Mouse (Mus musculus): Measurements from ENCODE around the gene Golga3.

Golga3 gene

DNA sequence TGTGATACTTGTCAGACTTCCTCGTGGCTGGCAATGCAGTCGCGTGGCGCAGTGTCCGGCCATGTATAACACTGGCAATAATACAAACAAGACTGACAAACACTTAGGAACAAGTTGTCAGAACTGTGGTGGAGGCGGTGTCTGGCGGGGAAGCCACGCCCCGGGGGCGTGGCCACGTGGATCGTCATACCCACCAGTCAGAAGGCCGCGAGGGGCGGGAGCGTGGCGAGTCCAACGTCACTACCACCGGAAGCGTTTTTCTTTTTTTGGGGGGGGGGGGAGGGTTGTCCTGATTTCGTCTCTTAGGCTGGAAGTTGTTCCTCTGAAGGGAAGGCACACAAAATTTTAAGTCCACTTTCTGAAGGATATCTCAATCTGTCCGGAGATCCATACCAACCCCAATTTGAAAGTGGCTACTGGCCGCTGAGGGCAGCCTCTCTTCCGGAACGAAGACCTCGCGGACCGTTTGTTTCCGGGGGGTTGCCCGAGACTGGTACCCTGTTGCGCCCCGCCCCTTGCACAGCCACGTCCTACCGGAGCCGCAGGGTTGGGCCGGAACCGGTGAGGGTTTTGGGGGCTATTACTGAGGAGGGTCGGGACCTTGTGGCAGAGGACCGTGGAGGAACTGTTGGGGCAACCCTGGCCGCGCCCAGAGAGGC lies at the start of gene Golga3:
TSS of gene Golga3 (plus strand) at position 340 of the 659 bp plus-strand sequence.
- no peaks in the 10 kb centered on the region for H3K27me3 ChIP-seq (ENCODE audit: control insufficient read depth, insufficient read depth, low read length, poor library complexity, severe bottlenecking)
- H3K36me3 ChIP-seq (ENCODE audit: control insufficient read depth, insufficient read depth, low read length, poor library complexity, severe bottlenecking): 0 out of 2 replicates have a peak, but pooled peaks cover 3% of the 10 kb centered on the region
- DNase-seq (ENCODE audit: low read depth, low spot score): peak; percentile 97

DNA sequence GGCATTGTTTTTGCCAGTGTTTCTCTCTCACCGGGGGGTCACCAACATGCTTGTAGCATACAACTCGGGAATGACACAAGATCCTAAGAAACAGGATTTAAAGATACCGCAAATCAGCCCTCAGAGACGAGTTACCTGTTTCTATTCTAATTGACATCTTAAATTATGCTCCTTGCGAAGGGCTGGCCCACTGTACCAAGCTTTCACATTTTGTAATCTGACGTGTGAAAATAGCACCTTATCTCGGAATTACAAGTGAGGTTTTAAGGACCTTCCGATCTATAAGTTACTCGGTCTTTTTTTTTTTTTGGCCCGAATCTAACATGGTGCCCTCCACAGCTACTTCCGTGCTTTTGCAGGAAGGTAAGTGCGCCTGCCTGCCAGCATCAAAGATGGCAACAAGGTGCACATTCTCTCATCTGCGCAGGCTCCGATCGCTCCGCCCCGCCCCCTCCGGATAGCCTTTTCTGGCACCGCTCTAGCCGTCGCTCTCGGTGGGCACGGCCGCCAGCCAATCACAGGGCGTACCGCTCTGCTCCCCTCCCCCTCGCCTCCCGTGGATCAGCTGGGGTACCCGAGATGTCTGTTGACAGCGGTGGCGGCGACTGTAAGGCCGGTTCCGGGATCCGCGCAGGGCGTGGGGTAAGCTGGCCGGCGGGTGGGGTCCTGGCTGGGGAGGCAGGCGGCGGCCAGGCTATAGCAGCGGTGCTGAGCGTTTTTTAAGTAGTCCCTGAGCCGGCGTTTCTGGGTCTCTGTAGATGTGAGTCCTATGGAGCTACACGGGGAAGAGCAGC lies 41.0 kb upstream of the Golga3 start, which contains the start of gene Chfr:
TSS of gene Chfr (plus strand) at position 550 of the 794 bp plus-strand sequence.
- no peaks in the 10 kb centered on the region for H3K27me3 ChIP-seq (ENCODE audit: control insufficient read depth, insufficient read depth, low read length, poor library complexity, severe bottlenecking)
- H3K36me3 ChIP-seq (ENCODE audit: control insufficient read depth, insufficient read depth, low read length, poor library complexity, severe bottlenecking): peaks cover 5% of the 10 kb centered on the region; the same call in 1 of the 2 replicates
- DNase-seq (ENCODE audit: low read depth, low spot score): peak; percentile 99

DNA sequence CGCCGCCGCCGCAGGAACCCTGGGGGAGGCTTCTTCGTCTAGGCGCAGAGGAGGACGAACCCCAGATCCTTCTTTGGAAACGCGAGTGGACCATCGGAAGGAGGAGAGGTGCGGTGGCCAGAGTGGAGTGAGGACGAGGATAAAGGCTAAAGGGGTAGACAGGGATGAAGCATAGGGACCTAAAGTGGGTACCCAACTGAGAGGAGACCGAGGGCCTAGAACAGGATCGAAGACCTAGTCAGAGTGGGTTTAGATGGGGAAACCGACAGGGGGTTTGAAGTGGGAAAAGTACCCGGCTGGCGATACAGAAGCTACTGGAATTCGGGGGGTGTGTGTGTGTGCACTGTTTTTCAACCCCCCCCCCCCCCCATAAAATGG lies 40.4 kb upstream of the Golga3 start:
- Histone ChIP-seq H3K36me3 (ENCODE audit: control insufficient read depth, insufficient read depth, low read length, poor library complexity, severe bottlenecking) (peaks cover 6% of the 10 kb centered on the region; the same call in 1 of the 2 replicates), H3K27me3 (ENCODE audit: control insufficient read depth, insufficient read depth, low read length, poor library complexity, severe bottlenecking) (no peaks in the 10 kb centered on the region)
- DNase-seq (ENCODE audit: low read depth, low spot score): no peak

DNA sequence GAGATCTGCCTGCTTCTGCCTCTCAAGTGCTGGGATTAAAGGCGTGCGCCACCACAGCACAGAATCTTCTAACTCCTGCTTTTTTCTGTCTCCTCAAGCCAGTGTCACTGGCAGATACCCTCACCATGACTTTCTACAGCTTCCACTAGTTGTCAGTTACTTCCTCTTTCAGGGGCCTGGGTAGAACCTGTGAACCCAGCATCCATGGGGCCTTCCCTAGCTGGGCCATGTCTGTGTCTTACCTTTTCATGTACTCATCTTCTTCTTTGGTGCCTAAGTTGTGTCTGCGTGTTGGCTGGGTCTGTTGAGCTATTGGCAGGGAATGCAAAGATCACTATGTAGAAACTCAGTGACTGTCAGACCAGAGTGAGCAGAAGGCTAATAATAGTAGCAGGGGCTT lies 38.7 kb upstream of the Golga3 start:
- peaks cover 9% of the 10 kb centered on the region; the same call in 1 of the 2 replicates for H3K36me3 ChIP-seq (ENCODE audit: control insufficient read depth, insufficient read depth, low read length, poor library complexity, severe bottlenecking)
- peak; percentile 29 for DNase-seq (ENCODE audit: low read depth, low spot score)
- H3K27me3 ChIP-seq (ENCODE audit: control insufficient read depth, insufficient read depth, low read length, poor library complexity, severe bottlenecking): no peaks in the 10 kb centered on the region

DNA sequence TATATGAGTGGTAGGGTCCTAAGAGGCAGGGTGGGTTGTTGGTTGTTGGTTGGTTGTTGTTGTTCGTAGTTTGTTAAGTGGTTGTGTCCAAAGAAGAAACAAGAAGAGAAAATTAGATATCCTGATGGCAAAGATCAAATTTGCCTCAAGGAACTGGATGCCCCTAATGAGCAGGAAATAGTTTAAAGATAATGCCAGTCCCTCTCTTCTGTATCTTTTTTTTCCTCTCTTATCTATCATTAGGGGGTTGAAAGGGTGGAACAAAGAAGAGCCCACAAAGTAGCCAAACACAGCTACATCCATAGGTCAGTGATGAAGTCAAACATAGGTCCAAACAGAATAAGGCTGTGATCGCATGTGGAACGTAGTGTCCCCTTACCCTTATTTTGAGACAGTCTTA lies 37.2 kb upstream of the Golga3 start:
- no peaks in the 10 kb centered on the region for H3K27me3 ChIP-seq (ENCODE audit: control insufficient read depth, insufficient read depth, low read length, poor library complexity, severe bottlenecking)
- DNase-seq (ENCODE audit: low read depth, low spot score): no peak
- peaks cover 9% of the 10 kb centered on the region; the same call in 1 of the 2 replicates for H3K36me3 ChIP-seq (ENCODE audit: control insufficient read depth, insufficient read depth, low read length, poor library complexity, severe bottlenecking)

DNA sequence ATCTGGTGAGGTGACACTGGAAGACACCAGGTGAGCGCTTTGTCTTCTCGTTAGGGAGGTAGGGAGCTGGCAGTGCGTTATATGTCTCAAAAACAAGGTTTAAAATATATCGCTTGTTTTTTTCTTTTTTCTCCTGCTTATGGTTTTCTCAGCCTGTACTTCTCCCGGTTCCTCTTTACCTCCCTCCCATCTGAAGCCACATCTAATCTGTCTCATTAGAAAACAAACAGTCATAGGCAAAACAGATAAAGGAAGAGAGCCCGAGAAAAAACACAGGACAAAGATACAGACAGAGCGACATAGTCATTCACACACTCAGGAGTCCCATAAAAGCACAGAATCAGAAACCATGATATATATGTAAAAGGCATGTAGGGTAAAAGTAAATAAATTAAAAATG lies 36.1 kb upstream of the Golga3 start:
- Histone ChIP-seq H3K36me3 (ENCODE audit: control insufficient read depth, insufficient read depth, low read length, poor library complexity, severe bottlenecking) (peaks cover 12% of the 10 kb centered on the region), H3K27me3 (ENCODE audit: control insufficient read depth, insufficient read depth, low read length, poor library complexity, severe bottlenecking) (no peaks in the 10 kb centered on the region)
- DNase-seq (ENCODE audit: low read depth, low spot score): no peak

DNA sequence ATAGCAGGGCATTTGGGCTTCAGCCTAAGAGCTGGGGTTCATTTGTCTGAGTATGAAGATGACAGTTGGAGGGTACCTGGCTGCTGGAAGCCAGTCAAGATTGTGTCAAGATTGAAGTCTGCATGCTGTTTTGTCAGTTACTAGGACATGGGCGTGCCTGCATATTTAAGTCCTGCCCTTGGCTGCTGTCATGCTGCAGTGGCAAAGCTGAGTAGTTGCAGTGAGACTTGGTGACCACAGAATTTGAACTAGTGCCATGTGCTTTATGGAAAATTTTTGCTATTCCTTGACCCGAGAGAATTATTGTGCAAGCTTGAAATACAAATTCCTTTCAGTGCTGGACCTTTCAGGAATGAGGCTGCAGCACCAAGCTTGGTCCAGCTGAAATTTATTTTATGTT lies 34.2 kb upstream of the Golga3 start:
- no peak for DNase-seq (ENCODE audit: low read depth, low spot score)
- Histone ChIP-seq H3K27me3 (ENCODE audit: control insufficient read depth, insufficient read depth, low read length, poor library complexity, severe bottlenecking) (no peaks in the 10 kb centered on the region), H3K36me3 (ENCODE audit: control insufficient read depth, insufficient read depth, low read length, poor library complexity, severe bottlenecking) (peaks cover 15% of the 10 kb centered on the region)

DNA sequence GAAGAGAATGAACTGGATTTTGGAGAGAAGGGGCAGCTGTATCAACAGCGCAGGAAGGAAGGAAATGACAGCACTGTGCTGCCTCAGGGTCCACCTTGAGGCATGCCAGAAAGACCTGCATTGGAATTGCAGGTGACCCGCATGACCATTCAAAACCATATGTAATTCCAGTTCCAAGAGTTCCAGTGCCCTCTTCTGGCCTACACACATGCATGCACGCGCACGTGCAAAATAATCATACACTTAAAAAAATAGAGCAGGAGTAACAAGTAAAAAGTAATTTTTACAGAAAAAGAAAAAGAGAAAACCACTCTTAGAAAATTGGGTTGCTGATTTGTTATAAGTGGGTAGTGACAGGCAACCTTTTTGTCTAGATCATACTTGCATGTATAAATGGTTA lies 33.5 kb upstream of the Golga3 start:
- Histone ChIP-seq H3K36me3 (ENCODE audit: control insufficient read depth, insufficient read depth, low read length, poor library complexity, severe bottlenecking) (peaks cover 15% of the 10 kb centered on the region), H3K27me3 (ENCODE audit: control insufficient read depth, insufficient read depth, low read length, poor library complexity, severe bottlenecking) (no peaks in the 10 kb centered on the region)
- DNase-seq (ENCODE audit: low read depth, low spot score): peak; percentile 50

DNA sequence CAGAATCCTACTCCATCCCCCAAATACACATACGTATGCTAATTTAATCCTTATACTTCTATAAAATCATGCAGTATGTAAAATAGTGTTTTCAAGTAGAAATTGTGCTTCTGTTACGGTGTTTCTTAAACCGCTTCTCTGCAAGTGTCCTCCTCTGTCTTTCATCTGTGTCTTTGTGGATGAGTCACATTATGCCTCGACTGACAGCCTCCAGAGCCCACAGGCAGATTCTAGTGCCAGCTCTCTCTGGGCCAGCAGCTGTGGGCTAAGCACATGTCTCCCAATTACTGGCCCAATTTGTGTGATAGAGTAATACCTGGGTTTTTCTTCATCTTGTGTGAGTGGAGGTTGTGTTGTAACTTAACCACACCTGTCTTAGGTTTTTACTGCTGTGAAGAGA lies 7.1 kb upstream of the Golga3 start:
- Histone ChIP-seq H3K36me3 (ENCODE audit: control insufficient read depth, insufficient read depth, low read length, poor library complexity, severe bottlenecking) (peaks cover 23% of the 10 kb centered on the region), H3K27me3 (ENCODE audit: control insufficient read depth, insufficient read depth, low read length, poor library complexity, severe bottlenecking) (no peaks in the 10 kb centered on the region)
- no peak for DNase-seq (ENCODE audit: low read depth, low spot score)

DNA sequence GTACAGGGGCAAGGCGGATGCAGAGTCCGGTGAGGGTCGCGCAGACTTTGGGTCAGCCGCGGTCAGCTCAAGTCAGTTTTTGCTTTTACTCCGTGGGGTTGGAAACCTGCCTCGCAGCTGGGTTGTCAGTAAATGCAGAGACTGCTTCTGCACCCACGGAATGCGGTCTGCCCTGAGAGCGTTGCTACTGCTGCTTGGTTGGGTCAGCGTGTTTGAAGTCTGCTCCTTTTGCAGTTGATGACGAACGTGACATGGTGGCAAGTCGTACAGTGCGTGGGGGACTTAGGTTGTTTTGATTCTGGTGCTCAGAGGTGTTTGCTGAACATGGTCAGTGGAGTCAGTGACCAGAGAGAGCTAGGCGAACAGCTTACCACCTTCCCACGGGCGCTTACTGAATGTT lies 520 bp downstream of the Golga3 start:
- H3K27me3 ChIP-seq (ENCODE audit: control insufficient read depth, insufficient read depth, low read length, poor library complexity, severe bottlenecking): no peaks in the 10 kb centered on the region
- DNase-seq (ENCODE audit: low read depth, low spot score): no peak

DNA sequence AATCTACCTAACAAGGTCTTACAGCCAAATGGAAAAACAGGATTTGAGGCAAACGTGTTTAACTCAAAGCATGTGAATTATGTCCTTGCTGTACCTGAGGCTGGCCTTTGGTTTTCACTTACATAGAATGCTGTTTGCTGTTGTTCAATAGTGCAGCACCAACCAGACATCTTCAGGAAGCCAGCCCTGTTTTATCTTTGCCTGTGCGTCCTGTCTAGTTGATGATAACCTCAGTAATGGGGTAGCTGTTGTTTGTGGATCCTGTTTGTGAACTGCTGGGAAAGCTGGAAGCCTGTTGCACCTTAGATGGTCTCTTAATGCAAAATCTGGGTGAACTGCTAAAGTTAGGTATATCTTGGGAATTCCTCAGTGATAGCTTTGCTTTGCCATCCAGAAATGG lies 2.1 kb downstream of the Golga3 start:
- DNase-seq (ENCODE audit: low read depth, low spot score): no peak
- no peaks in the 10 kb centered on the region for H3K36me3 ChIP-seq (ENCODE audit: control insufficient read depth, insufficient read depth, low read length, poor library complexity, severe bottlenecking)

More for the DNA sequence above, 520 bp downstream of the Golga3 start:
- 0 out of 2 replicates have a peak, but pooled peaks cover 2% of the 10 kb centered on the region for H3K36me3 ChIP-seq (ENCODE audit: control insufficient read depth, insufficient read depth, low read length, poor library complexity, severe bottlenecking)

DNA sequence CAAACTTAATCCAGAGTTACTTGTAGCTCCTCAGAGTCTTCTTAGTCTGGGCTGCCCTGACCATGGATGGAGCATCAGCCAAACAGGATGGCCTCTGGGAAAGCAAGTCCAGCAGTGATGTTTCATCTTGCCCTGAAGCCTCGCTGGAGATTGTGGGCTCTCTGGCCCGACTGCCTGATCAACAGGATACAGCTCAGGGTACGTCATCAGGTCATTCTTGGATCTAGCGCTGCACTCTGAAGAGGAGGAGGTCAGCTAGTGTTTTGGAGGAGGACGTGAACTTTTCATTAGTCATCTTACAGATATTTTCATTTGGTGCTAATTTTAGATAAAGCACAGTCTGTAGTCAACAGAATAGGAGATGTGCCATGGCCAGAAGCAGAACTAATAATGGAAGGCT lies 5.2 kb downstream of the Golga3 start:
- DNase-seq (ENCODE audit: low read depth, low spot score): no peak

More for the DNA sequence above, 2.1 kb downstream of the Golga3 start:
- H3K27me3 ChIP-seq (ENCODE audit: control insufficient read depth, insufficient read depth, low read length, poor library complexity, severe bottlenecking): no peaks in the 10 kb centered on the region

DNA sequence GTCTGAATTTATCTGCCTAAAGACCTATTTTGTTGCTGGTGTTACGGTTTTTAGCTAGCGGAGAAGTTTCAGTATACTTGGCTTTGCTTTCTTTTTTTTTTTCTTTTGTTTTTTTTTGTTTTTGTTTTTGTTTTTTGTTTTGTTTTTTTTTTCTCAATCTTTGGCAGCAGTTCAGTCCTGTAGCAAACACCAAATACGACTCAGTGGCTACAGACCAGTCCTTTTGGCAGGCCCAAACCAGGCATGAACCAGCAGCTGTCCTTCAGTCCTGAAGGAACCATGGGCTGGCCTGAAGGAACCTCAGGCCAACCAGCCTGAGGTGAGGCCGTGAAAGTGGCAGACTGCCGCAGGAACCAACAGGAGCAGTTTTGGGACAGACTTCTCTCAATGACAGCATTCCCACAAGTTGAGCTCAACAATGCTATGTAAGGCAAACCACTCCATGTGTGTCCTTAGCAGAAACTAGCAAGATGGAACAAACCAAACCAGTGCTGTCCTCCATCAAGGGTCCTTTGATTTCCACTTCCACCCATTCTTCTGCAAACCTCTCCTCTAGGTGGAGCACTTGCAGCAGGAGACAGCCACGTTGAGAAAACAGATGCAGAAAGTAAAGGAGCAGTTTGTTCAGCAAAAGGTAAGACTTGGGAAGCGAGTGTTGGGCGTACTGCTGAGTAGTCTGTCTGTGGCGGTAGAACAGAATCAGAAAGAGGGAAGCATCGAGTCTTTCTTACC lies 26.8 kb downstream of the Golga3 start:
- DNase-seq (ENCODE audit: low read depth, low spot score): peak; percentile 43
- Histone ChIP-seq H3K36me3 (ENCODE audit: control insufficient read depth, insufficient read depth, low read length, poor library complexity, severe bottlenecking) (no peaks in the 10 kb centered on the region; the same call in 1 of the 2 replicates), H3K27me3 (ENCODE audit: control insufficient read depth, insufficient read depth, low read length, poor library complexity, severe bottlenecking) (no peaks in the 10 kb centered on the region)

More for the DNA sequence above, 5.2 kb downstream of the Golga3 start:
- Histone ChIP-seq H3K36me3 (ENCODE audit: control insufficient read depth, insufficient read depth, low read length, poor library complexity, severe bottlenecking) (peaks cover 9% of the 10 kb centered on the region; the same call in 1 of the 2 replicates), H3K27me3 (ENCODE audit: control insufficient read depth, insufficient read depth, low read length, poor library complexity, severe bottlenecking) (no peaks in the 10 kb centered on the region)

DNA sequence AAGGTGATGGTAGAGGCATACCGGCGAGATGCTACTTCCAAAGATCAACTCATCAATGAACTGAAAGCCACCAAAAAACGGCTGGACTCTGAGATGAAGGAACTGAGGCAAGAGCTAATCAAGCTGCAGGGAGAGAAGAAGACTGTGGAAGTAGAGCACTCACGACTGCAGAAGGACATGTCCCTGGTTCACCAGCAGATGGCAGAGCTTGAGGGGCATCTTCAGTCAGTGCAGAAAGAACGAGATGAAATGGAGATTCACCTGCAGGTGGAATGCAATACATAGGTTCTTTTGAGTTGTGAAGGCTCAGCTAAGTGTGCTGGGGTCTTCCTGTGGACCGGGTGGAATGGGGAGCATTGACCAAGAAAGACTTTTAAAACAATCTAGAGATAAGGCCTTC lies 28.3 kb downstream of the Golga3 start:
- no peaks in the 10 kb centered on the region for H3K27me3 ChIP-seq (ENCODE audit: control insufficient read depth, insufficient read depth, low read length, poor library complexity, severe bottlenecking)
- peaks cover 3% of the 10 kb centered on the region; the same call in 1 of the 2 replicates for H3K36me3 ChIP-seq (ENCODE audit: control insufficient read depth, insufficient read depth, low read length, poor library complexity, severe bottlenecking)
- DNase-seq (ENCODE audit: low read depth, low spot score): peak; percentile 48
